Mouse (Mus musculus): Measurements from ENCODE around the gene Mta3.

DNA sequence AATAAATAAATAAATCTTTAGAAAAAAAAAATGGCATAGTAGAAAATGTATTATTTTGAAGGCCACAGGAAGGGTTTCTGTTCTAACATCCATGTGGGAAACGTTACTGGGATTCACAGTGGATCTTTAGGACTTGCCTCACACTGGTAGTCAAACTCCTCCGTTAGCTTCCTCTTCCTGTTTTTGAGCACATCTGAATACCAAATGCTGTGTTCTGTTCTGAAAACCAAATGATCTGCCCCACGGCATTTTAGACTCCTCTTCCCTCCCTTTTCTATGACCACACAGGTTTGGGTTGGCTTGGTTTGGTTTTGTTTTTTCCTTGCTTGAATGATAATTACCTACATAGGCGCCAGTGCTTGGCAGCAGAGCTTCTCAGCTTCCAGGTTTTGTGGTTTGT, 58.6 kb downstream of the Mta3 start:
- TF ChIP-seq POLR2A (IDR thresholded peaks at IDR 0.05; ENCODE audit: insufficient read depth, low read depth, low read length) = no peak
- no peak for TF ChIP-seq CTCF (IDR thresholded peaks at IDR 0.05; ENCODE audit: insufficient read depth, low read depth, low read length)
